Mouse (Mus musculus) cortical plate, adult 2 months (tissue): ENCODE results near the gene Armc12.

Experiments used
- CTCF ChIP-seq: fragments of 200-500 bp; IDR thresholded peaks from 2 replicates; pipeline ENCODE4 v1.5.1; 2011; ENCODE audit warnings: mild to moderate bottlenecking, control low read depth, low read length; ENCODE audit not compliant: insufficient read depth; ENCODE audit errors: extremely low read depth
- POLR2A ChIP-seq: fragments of 200-500 bp; IDR thresholded peaks from 2 replicates; pipeline ENCODE4 v1.6.1; 2011; ENCODE audit warnings: mild to moderate bottlenecking, low read length, control low read depth; ENCODE audit not compliant: insufficient read depth; ENCODE audit errors: extremely low read depth

DNA sequence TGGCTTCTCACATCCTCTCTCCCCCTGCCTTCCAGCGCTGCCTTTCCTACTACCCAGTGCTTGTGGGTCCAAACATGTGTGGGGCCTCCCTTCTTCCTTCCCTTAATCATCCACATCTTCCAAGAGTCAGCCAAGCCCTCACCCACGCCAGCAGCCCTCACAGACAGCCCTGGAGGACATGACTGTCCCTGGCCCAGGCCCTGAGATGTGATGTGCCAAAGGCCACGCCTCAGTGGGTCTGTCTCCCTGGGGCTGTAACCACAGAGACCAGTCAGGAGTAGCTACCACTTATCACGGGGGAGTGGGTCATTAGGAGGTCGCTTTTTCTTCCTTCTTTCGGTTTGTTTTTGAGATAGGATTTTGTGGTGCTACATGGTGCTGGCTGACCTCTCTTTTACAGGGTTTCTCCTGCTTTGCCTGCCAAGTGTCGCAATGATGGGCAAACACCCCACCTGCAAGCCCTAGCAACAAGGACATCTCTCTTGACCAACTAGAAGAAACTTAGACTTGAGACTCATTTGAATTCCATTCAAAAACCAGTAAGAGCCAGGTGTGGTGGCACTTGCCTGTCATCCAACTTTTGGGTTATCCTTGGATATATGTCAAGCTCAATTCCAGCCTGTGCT is 28.3 kb upstream of the Armc12 start:
- TF ChIP-seq CTCF (no peak), POLR2A (no peak)
